Mouse (Mus musculus) lung, embryonic 15.5 days (tissue): ENCODE measurements at regions not wholly inside any gene's neighbourhood (a gene's known extent, or its start where the extent isn't known, plus 50 kb on each side); places are given as distances from the start of the nearest gene placed in this dataset.

ENCODE experiments used
- ATAC-seq: fragments of 200-750 bp; cut with Nextera tagmentation; 2 replicates; pipeline ENCODE4 v1.8.0; 2017; ENCODE audit warnings: moderate number of reproducible peaks, borderline replicate concordance; ENCODE audit not compliant: low FRiP score, low TSS enrichment; ENCODE audit errors: extremely low read depth
- H3K27ac ChIP-seq: fragments of 300-500 bp; sonication (generic); 2 replicates; pipeline ENCODE4 v1.5.1; 2015; ENCODE audit warnings: moderate library complexity, mild to moderate bottlenecking, inconsistent platforms
- H3K27me3 ChIP-seq: fragments of 300-500 bp; sonication (generic); 2 replicates; pipeline ENCODE4 v1.6.1; 2015; ENCODE audit warnings: inconsistent platforms
- H3K36me3 ChIP-seq: fragments of 300-500 bp; sonication (generic); 2 replicates; pipeline ENCODE4 v1.6.1; 2015; ENCODE audit warnings: inconsistent platforms
- H3K4me1 ChIP-seq: fragments of 300-500 bp; sonication (generic); 2 replicates; pipeline ENCODE4 v1.6.1; 2015; ENCODE audit warnings: inconsistent platforms
- H3K4me2 ChIP-seq: fragments of 300-500 bp; sonication (generic); 2 replicates; pipeline ENCODE4 v1.6.1; 2015; ENCODE audit warnings: inconsistent platforms, mild to moderate bottlenecking, moderate library complexity
- H3K4me3 ChIP-seq: fragments of 300-500 bp; sonication (generic); 2 replicates; pipeline ENCODE4 v1.5.1; 2015; ENCODE audit warnings: mild to moderate bottlenecking, inconsistent platforms
- H3K9ac ChIP-seq: fragments of 300-500 bp; sonication (generic); 2 replicates; pipeline ENCODE4 v1.6.1; 2015; ENCODE audit warnings: inconsistent platforms
- H3K9me3 ChIP-seq: fragments of 300-500 bp; sonication (generic); 2 replicates; pipeline ENCODE4 v1.6.1; 2016; ENCODE audit warnings: inconsistent platforms
- WGBS: fragments of 180-500 bp; shearing (Covaris S2); methylation state at CpG from one replicate; pipeline ENCODE4 v1.1.7; 2015; 5-methylcytosine and 5-hydroxymethylcytosine counted together

DNA sequence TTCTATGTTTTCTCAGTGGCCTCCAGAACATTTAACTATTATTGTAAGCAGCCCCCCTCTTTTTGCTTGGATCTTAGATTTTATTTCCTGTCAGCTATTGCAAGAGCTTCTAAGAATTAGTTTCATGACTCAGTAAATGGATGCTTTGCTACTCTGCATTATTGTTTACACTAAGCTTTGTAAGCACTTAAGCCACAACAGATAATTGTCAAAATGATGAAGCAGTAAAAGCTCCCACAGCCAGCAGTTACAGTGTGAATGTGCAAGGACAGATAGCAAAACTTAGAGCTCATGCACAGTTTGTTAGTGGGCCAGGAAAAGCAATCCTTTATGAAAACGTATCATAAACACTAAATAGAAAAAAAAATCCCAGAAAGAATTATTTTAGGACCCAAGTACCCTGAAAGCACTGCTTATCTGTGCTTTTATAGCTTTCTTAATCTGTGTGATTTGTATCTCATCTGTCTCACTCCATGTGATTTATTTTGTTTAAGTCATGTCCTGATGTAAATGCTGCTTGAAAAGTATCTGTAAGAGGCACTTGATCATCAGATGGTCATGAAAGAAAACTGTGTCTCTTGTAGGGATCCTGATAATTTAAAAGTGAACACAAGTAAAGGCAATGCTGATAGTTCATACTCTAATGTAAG lies 584.2 kb upstream of the Nr2f1 start:
- no peak overlapping the region for H3K4me2 ChIP-seq
- H3K27ac ChIP-seq: no peak overlapping the region
- H3K9me3 ChIP-seq: no peaks in the 10 kb centered on the region
- H3K36me3 ChIP-seq: no peaks in the 10 kb centered on the region
- WGBS: 5% methylated on average over 1 of the region's 1 CpGs
- H3K4me1 ChIP-seq: no peaks in the 10 kb centered on the region
- no peaks in the 10 kb centered on the region for H3K27me3 ChIP-seq
- H3K4me3 ChIP-seq: no peak overlapping the region
- peak; percentile 49; the same call in 1 of the 2 replicates for ATAC-seq
- H3K9ac ChIP-seq: no peak overlapping the region
